Mouse (Mus musculus): ENCODE measurements around the gene Trim40. TPM values are rescaled to one million over a fixed set of nuclear protein-coding genes. Genes with fewer than 3 reads are reported as not detected.

Trim40 gene
- polyA plus RNA-seq, 1 experiment, result 0.07 TPM

- H3K4me1 ChIP-seq (ENCODE audit: control insufficient read depth, insufficient read depth, low read length), result peaks cover 7% of the 10 kb centered on the region
- peak within 1 kb of the TSS; percentile 89 for H3K4me3 ChIP-seq (replicated peaks; ENCODE audit: insufficient read depth, low read depth, low read length)
- peak within 1 kb of the TSS; percentile 74 for H3K27ac ChIP-seq (ENCODE audit: insufficient read depth, low read length)
- peak; percentile 98 to 99 for DNase-seq
- H3K27me3 ChIP-seq (ENCODE audit: control insufficient read depth, insufficient read depth, low read length), result no peaks in the 10 kb centered on the region
- peak; percentile 60; the same call in 1 of the 2 replicates for TF ChIP-seq POLR2A (IDR thresholded peaks at IDR 0.05; ENCODE audit: borderline replicate concordance, insufficient read depth, low read length)
- no peak for TF ChIP-seq CTCF (IDR thresholded peaks at IDR 0.05; ENCODE audit: borderline replicate concordance, insufficient read depth, low read depth, low read length)
- WGBS, result under 1% methylated on average over 58 of the region's 58 CpGs
Measured at GRCm38 (mm10) chr17:36836874-36837647, 52.9 kb downstream of the Trim40 start, which contains the start of gene Trim26. Trim26 (plus strand) TSS chr17:36837134.

DNA sequence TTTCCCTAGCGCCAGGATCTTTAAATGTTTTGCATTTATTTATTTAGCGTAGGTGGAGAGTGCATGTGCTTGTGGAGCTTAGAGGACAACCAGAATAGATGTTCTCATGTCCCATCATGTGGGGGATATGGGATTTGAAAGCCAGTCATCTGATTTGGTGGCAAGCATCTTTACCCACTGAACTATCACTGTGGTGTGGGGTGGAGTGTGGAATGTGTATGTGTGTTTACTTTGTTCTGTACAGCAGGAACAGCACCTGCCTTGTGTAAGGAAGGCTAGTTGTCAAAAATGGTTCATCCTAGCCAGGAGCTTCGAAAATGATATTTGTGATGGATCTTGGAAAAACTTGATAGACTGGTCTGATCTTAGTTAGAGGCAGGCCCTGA lies 53.5 kb downstream of the Trim40 start:
- Histone ChIP-seq H3K4me3 (replicated peaks; ENCODE audit: insufficient read depth, low read depth, low read length) (peak overlapping the region; percentile 89), H3K27ac (ENCODE audit: insufficient read depth, low read length) (peak overlapping the region; percentile 70), H3K27me3 (ENCODE audit: control insufficient read depth, insufficient read depth, low read length) (no peaks in the 10 kb centered on the region), H3K4me1 (ENCODE audit: control insufficient read depth, insufficient read depth, low read length) (peaks cover 7% of the 10 kb centered on the region)
- WGBS, result 26% methylated on average over 3 of the region's 3 CpGs
- TF ChIP-seq POLR2A (IDR thresholded peaks at IDR 0.05; ENCODE audit: borderline replicate concordance, insufficient read depth, low read length), result no peak
- TF ChIP-seq CTCF (IDR thresholded peaks at IDR 0.05; ENCODE audit: borderline replicate concordance, insufficient read depth, low read depth, low read length), result no peak
- DNase-seq, result no peak

- DNase-seq, result peak; percentile 44 to 56
- 44% methylated on average over 12 of the region's 12 CpGs for WGBS
- Histone ChIP-seq H3K27ac (ENCODE audit: insufficient read depth, low read length) (no peak overlapping the region), H3K4me1 (ENCODE audit: control insufficient read depth, insufficient read depth, low read length) (peaks cover 7% of the 10 kb centered on the region), H3K4me3 (replicated peaks; ENCODE audit: insufficient read depth, low read depth, low read length) (no peak overlapping the region), H3K27me3 (ENCODE audit: control insufficient read depth, insufficient read depth, low read length) (no peaks in the 10 kb centered on the region)
- TF ChIP-seq POLR2A (IDR thresholded peaks at IDR 0.05; ENCODE audit: borderline replicate concordance, insufficient read depth, low read length) (no peak), CTCF (IDR thresholded peaks at IDR 0.05; ENCODE audit: borderline replicate concordance, insufficient read depth, low read depth, low read length) (no peak)
Measured at GRCm38 (mm10) chr17:36835591-36836426, 54.1 kb downstream of the Trim40 start.

DNA sequence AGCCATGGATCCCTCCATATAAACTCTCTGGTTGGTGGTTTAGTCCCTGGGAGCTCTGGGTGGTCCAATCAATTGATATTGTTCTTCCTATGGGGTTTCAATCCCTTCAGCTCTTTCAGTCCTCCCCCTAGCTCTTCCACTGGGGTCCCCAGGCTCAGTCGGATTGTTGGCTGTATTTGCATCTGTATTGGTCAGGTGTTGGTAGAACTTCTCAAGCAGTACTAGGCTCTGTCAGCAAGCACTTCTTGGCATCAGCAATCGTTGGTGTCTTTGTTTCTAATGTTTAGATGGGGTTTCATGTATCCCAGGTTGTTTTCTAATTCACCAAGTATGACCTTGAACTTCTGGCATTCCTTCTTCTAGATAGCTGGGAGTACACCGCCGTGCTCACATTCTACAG lies 57.2 kb downstream of the Trim40 start:
- Histone ChIP-seq H3K27ac (ENCODE audit: insufficient read depth, low read length) (no peak overlapping the region), H3K27me3 (ENCODE audit: control insufficient read depth, insufficient read depth, low read length) (no peaks in the 10 kb centered on the region), H3K4me1 (ENCODE audit: control insufficient read depth, insufficient read depth, low read length) (peaks cover under 1% of the 10 kb centered on the region; the same call in 1 of the 2 replicates), H3K4me3 (replicated peaks; ENCODE audit: insufficient read depth, low read depth, low read length) (no peak overlapping the region)
- TF ChIP-seq CTCF (IDR thresholded peaks at IDR 0.05; ENCODE audit: borderline replicate concordance, insufficient read depth, low read depth, low read length) (no peak), POLR2A (IDR thresholded peaks at IDR 0.05; ENCODE audit: borderline replicate concordance, insufficient read depth, low read length) (no peak)
- no peak for DNase-seq
- WGBS, result 57% methylated on average over 4 of the region's 4 CpGs

Other genes starting within 250 kb of the Trim40 start
- not detected in 2 replicates for gene H2-M9, start 247.5 kb downstream of the Trim40 start, polyA plus RNA-seq (2012; rRNA removed)
- gene H2-M1, start 217.9 kb downstream of the Trim40 start, polyA plus RNA-seq (2012; rRNA removed), result not detected in 2 replicates
- not detected in 2 replicates for gene H2-M10.5, start 117.2 kb downstream of the Trim40 start, polyA plus RNA-seq (2012; rRNA removed)
- not detected in 2 replicates for gene H2-M10.6, start 78.0 kb downstream of the Trim40 start, polyA plus RNA-seq (2012; rRNA removed)
- 29.4 and 29.9 TPM in 2 replicates for gene Trim26, start 53.0 kb downstream of the Trim40 start, polyA plus RNA-seq (2012; rRNA removed)
- gene Trim15, start 22.9 kb downstream of the Trim40 start, polyA plus RNA-seq (2012; rRNA removed), result 0.14 and 0.15 TPM in 2 replicates
- 0.06 and 0.13 TPM in 2 replicates for gene Trim10, start 20.5 kb downstream of the Trim40 start, polyA plus RNA-seq (2012; rRNA removed)
- gene Trim31, start 8.0 kb upstream of the Trim40 start, polyA plus RNA-seq (2012; rRNA removed), result not detected in 2 replicates
- 5.6 and 6.5 TPM in 2 replicates for gene Rnf39, start 52.8 kb upstream of the Trim40 start, polyA plus RNA-seq (2012; rRNA removed)
- gene Ppp1r11, start 61.6 kb upstream of the Trim40 start, polyA plus RNA-seq (2012; rRNA removed), result 196 and 206 TPM in 2 replicates
- 37.5 and 40.6 TPM in 2 replicates for gene Znrd1, start 68.4 kb upstream of the Trim40 start, polyA plus RNA-seq (2012; rRNA removed)
- 6.7 and 7.8 TPM in 2 replicates for gene Znrd1as, start 68.5 kb upstream of the Trim40 start, polyA plus RNA-seq (2012; rRNA removed)
- gene 2410137M14Rik, start 91.1 kb upstream of the Trim40 start, polyA plus RNA-seq (2012; rRNA removed), result 0.29 TPM in 1 of 2 replicates, not detected in the other
- gene H2-M5, start 99.4 kb upstream of the Trim40 start, polyA plus RNA-seq (2012; rRNA removed), result 0.55 and 0.77 TPM in 2 replicates
- 10.3 and 12.0 TPM in 2 replicates for gene Zfp57, start 111.0 kb upstream of the Trim40 start, polyA plus RNA-seq (2012; rRNA removed)
- gene Mog, start 133.3 kb upstream of the Trim40 start, polyA plus RNA-seq (2012; rRNA removed), result 145 and 178 TPM in 2 replicates
- gene Gabbr1, start 155.8 kb upstream of the Trim40 start, polyA plus RNA-seq (2012; rRNA removed), result 403 and 405 TPM in 2 replicates
- not detected in 2 replicates for gene Olfr90, start 198.4 kb upstream of the Trim40 start, polyA plus RNA-seq (2012; rRNA removed)
- not detected in 2 replicates for gene Olfr91, start 208.2 kb upstream of the Trim40 start, polyA plus RNA-seq (2012; rRNA removed)
- not detected in 2 replicates for gene Olfr92, start 230.0 kb upstream of the Trim40 start, polyA plus RNA-seq (2012; rRNA removed)